Mouse (Mus musculus) heart, adult 2 months (tissue): ENCODE data around the gene Pdk4. TPM values are rescaled to one million over a fixed set of nuclear protein-coding genes. Genes with fewer than 3 reads are reported as not detected.

ENCODE experiments used
- DNase-seq, 2 experiments: peaks; one replicate each; pipeline ENCODE4 v3.0.0; 2021
- H3K27ac ChIP-seq: fragments of 200-600 bp; 2 replicates; pipeline ENCODE4 v1.8.1; 2022
- H3K27me3 ChIP-seq: fragments of 200-500 bp; 2 replicates; pipeline ENCODE4 v1.6.1; 2012; ENCODE audit warnings: mild to moderate bottlenecking, low read length, inconsistent platforms, mixed read lengths; ENCODE audit not compliant: control insufficient read depth, insufficient read depth
- H3K36me3 ChIP-seq: fragments of 200-500 bp; 2 replicates; pipeline ENCODE4 v1.6.1; 2012; ENCODE audit warnings: low read length, inconsistent platforms; ENCODE audit not compliant: control insufficient read depth, insufficient read depth
- H3K4me1 ChIP-seq: fragments of 200-500 bp; 2 replicates; pipeline ENCODE4 v1.6.1; 2011; ENCODE audit warnings: low read length; ENCODE audit not compliant: control insufficient read depth, insufficient read depth
- H3K4me3 ChIP-seq: fragments of 200-600 bp; 2 replicates; pipeline ENCODE4 v1.8.1; 2022
- H3K79me2 ChIP-seq: fragments of 200-500 bp; replicated peaks from 2 replicates; pipeline ENCODE4 v1.6.1; 2012; ENCODE audit warnings: mild to moderate bottlenecking, inconsistent platforms, low read length, moderate library complexity, mixed read lengths; ENCODE audit not compliant: control insufficient read depth, insufficient read depth
- H3K9ac ChIP-seq: fragments of 200-500 bp; 2 replicates; pipeline ENCODE4 v1.6.1; 2012; ENCODE audit warnings: low read depth, mild to moderate bottlenecking, control low read depth, inconsistent platforms, low read length, mixed read lengths
- CTCF ChIP-seq: fragments of 200-600 bp; IDR thresholded peaks from 2 replicates; pipeline ENCODE4 v1.8.1; 2022; ENCODE audit warnings: antibody characterized with exemption, mild to moderate bottlenecking, moderate library complexity
- EP300 ChIP-seq: fragments of 200-500 bp; IDR thresholded peaks from 2 replicates; pipeline ENCODE4 v1.6.1; 2011; ENCODE audit warnings: low read depth, low read length, control low read depth; ENCODE audit not compliant: insufficient read depth
- POLR2A ChIP-seq: fragments of 200-500 bp; IDR thresholded peaks from 2 replicates; pipeline ENCODE4 v1.6.1; 2011; ENCODE audit warnings: mild to moderate bottlenecking, low read depth, low read length, control low read depth; ENCODE audit not compliant: insufficient read depth
- WGBS: fragments of 180-500 bp; shearing (Covaris S2); methylation state at CpG from one replicate; pipeline ENCODE4 v1.1.7; 2018; 5-methylcytosine and 5-hydroxymethylcytosine counted together
- intact Hi-C: fragments of 180-260 bp; cut with DNase I; formaldehyde crosslinking; loops from one replicate; pipeline ENCODE4 v1.15.1; 2025
- polyA plus RNA-seq: library from polyadenylated mRNA; depleted of rRNA; stranded (reverse); fragments of >200 nt; gene quantifications from 2 replicates; pipeline ENCODE4 v1.2.3, GENCODE M21; 2012
- total RNA-seq, 2 experiments: library from RNA; stranded (reverse); gene quantifications; 2 replicates each; pipeline ENCODE4 v1.2.3; 2021

The Pdk4 gene
- total and polyA plus RNA-seq, 3 experiments = 163 to 633 (median 267) TPM

DNA sequence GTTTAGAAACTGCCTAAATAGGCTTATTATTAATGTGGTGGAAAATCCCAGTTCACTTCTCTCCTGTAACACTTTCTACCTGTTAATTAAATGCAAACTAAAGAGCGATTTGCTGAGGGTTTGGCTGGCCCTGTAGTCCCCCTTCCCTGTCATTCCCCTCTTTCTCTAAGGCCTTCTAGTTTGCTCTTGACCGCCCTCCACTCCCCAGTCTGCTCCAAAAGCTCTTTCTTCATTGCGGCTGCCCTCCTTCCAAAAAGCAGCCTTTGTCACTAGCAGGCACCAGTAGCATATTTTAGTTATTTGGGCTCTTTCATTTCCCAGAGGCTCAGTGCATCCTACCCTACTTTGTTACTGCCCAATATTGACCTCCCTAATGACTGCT lies 736 bp upstream of the Pdk4 start:
- 29% methylated on average over 3 of the region's 3 CpGs for WGBS
- H3K9ac ChIP-seq = no peak overlapping the region; the same call in 1 of the 2 replicates

DNA sequence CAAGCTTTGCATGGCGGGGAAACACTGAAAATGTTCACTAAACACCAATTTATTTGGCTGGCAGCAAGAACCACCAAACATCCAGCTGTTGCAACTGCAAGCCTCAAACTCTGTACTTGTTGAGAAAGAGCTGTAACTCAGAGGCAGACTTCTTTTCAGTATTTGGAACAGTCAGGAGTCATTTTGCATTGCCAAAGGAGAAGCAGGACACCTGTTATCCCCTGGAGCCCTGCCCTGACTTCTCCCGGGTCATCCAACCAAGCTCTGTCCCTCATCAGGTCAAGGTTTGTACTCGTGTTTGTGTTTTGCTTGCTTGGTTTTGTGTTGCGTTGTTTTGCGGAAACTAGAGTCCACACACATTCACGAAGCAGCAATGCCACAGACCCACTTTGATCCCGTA lies 11.1 kb downstream of the Pdk4 start:
- no peak overlapping the region for H3K9ac ChIP-seq
- H3K36me3 ChIP-seq = peaks cover 23% of the 10 kb centered on the region
- H3K4me3 ChIP-seq = no peak overlapping the region
- no peaks in the 10 kb centered on the region for H3K4me1 ChIP-seq
- H3K27ac ChIP-seq = no peak overlapping the region
- H3K79me2 ChIP-seq = no peaks in the 10 kb centered on the region
- WGBS = 82% methylated on average over 7 of the region's 7 CpGs
- H3K27me3 ChIP-seq = no peaks in the 10 kb centered on the region
- DNase-seq = no peak
- intact Hi-C loops = no loop called here
- TF ChIP-seq CTCF (no peak), POLR2A (no peak), EP300 (no peak)

More for the DNA sequence above, 736 bp upstream of the Pdk4 start:
- intact Hi-C loops = loop anchor here (1.0 to 10.0 kb wide), 7 partner anchors 12 to 1492 kb away; partner anchors contain the start of genes Casd1, Gng11 and Pon2
- Histone ChIP-seq H3K4me1 (peaks cover 2% of the 10 kb centered on the region), H3K27me3 (no peaks in the 10 kb centered on the region), H3K4me3 (peak overlapping the region; percentile 40), H3K27ac (peak overlapping the region; percentile 91), H3K36me3 (peaks cover 17% of the 10 kb centered on the region), H3K79me2 (no peaks in the 10 kb centered on the region)
- TF ChIP-seq EP300 (no peak), POLR2A (no peak), CTCF (no peak)
- DNase-seq = peak in 1 of 2 experiments; percentile 30

DNA sequence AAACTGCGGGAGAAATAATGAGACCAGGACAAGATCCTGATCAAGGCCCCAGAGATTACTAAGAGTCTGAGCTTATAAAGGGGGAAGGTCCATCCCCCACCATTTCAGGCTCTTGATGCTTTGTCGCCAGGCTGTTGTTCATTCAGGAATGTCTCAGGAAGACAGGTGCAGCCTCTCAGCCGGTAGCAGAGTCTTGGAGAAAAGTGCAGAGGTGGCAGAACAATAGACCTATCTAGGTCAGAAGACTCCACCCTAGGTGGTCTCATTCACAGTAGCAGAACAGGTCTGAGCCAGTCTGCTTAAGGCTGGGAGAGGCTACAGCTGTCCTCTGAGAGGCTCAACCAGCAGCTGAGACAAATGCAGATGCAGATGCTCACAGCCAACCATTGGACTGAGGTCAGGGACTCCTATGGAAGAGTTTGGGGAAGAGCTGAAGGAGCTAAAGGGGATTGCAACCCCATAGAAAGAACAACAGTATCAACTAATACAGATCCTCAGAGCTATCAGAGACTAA lies 13.8 kb downstream of the Pdk4 start:
- 75% methylated on average over 3 of the region's 3 CpGs for WGBS
- H3K36me3 ChIP-seq = peaks cover 10% of the 10 kb centered on the region
- intact Hi-C loops = no loop called here

DNA sequence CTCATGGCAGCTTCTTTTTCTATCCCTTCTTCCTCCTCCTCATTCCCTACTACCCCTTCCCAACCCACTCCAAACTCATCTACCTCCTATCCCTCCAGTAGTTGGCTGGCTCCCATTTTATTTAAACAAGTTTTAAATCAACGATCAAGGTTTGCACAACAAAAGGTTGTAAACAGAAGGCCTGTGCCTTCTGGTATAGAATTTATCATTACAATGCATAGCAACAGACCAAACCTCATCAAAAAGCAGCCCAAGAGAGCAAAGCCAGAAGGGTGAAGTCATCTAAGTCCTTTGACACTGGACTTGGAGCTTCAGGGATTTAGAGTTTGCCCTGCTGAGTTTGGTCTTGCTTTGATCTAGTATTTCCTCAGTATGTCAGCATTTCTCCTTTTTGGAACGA lies 15.0 kb downstream of the Pdk4 start:
- intact Hi-C loops = no loop called here
- TF ChIP-seq EP300 (no peak), CTCF (no peak), POLR2A (no peak)
- Histone ChIP-seq H3K4me3 (no peak overlapping the region), H3K27ac (no peak overlapping the region), H3K4me1 (no peaks in the 10 kb centered on the region), H3K9ac (no peak overlapping the region), H3K36me3 (peaks cover 3% of the 10 kb centered on the region), H3K27me3 (no peaks in the 10 kb centered on the region), H3K79me2 (no peaks in the 10 kb centered on the region)
- 90% methylated on average over 2 of the region's 2 CpGs for WGBS
- DNase-seq = no peak

More for the DNA sequence above, 13.8 kb downstream of the Pdk4 start:
- TF ChIP-seq POLR2A (0 out of 2 replicates have a peak, but pooled peaks have one; percentile 14), EP300 (no peak), CTCF (no peak)
- Histone ChIP-seq H3K27me3 (no peaks in the 10 kb centered on the region), H3K4me3 (no peak overlapping the region), H3K9ac (no peak overlapping the region), H3K27ac (no peak overlapping the region), H3K4me1 (no peaks in the 10 kb centered on the region), H3K79me2 (no peaks in the 10 kb centered on the region)
- no peak for DNase-seq

DNA sequence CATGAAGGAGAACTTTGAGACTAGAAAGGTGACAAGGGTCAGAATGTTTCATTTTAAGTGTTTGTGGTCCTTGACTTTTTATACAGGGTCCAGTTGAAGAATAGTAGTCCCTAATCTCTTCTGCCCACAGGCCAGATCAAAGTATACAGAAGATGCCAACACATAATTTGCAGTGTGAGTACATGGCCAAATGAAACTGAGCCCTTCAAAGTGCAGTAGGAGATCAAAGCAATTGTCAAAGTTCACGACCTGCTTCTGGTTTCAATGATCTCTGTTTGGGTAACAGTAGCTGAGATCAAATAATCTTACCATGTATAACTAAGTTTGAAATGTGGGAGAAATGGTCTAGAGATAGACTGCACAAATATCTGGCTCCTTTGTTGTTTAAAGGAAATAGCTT lies 22.1 kb downstream of the Pdk4 start:
- intact Hi-C loops = no loop called here
- DNase-seq = no peak
- no peak for TF ChIP-seq POLR2A
- Histone ChIP-seq H3K4me1 (no peaks in the 10 kb centered on the region), H3K27me3 (no peaks in the 10 kb centered on the region), H3K4me3 (no peak overlapping the region), H3K36me3 (no peaks in the 10 kb centered on the region), H3K27ac (no peak overlapping the region), H3K79me2 (no peaks in the 10 kb centered on the region), H3K9ac (no peak overlapping the region)
- 65% methylated on average over 1 of the region's 1 CpGs for WGBS

DNA sequence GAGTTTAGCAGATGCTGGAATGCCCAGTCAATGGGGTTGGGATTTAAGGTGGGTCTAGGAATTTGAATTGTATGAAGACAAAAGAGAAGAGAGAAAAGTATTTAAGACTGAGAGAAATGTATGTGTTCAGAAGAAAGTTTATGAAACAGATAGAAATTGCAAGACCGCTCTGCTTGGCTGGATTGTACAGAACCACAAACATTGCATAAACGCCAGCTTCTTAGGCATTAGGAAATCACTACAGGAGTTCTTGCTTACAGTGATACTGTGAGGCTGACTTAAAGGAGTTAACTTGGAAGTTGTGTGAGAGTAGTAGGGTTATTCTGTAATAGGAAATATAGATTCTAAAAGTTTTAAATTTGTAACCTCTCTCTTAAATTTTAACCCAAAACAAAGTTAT lies 23.4 kb downstream of the Pdk4 start:
- H3K36me3 ChIP-seq = no peaks in the 10 kb centered on the region
- intact Hi-C loops = no loop called here
- no peak for TF ChIP-seq CTCF
- no peak for TF ChIP-seq EP300
- no peak for TF ChIP-seq POLR2A
- H3K27me3 ChIP-seq = no peaks in the 10 kb centered on the region
- WGBS = 92% methylated on average over 2 of the region's 2 CpGs
- H3K4me1 ChIP-seq = no peaks in the 10 kb centered on the region
- no peak overlapping the region for H3K9ac ChIP-seq
- DNase-seq = no peak
- no peak overlapping the region for H3K4me3 ChIP-seq
- H3K27ac ChIP-seq = no peak overlapping the region
- no peaks in the 10 kb centered on the region for H3K79me2 ChIP-seq
